Mouse (Mus musculus) right cerebral cortex, adult 2 months (tissue): ENCODE measurements around the gene Sirt2.

ENCODE experiments used
- DNase-seq, 2 experiments: peaks; one replicate each; pipeline ENCODE4 v3.0.0; 2021 to 2022; ENCODE audit warnings: low spot score in 2 of 2

Sirt2 gene

GRCm38 (mm10) chr7:28816201-28816600 lies 49.7 kb downstream of the Sirt2 start:
- no peak for DNase-seq

DNA sequence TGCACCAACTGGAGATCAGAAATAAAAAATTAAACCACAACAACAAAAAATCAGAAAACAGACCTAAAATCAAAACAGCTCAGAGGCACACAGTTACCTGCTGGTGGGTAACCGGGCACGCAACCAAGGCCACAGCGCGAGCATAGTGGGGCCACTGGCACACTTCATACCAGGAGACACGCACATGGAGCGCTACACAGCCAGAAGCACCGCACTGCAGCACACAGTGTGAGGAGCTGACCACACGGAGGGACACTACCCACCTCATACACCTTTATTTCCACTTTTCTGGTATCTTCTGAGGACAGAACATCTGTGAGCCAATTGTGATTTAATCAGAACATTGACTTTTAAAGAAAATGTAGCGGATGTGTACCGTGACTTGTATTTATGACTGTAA lies 50.4 kb downstream of the Sirt2 start:
- DNase-seq, result no peak

- no peak for DNase-seq
Measured at GRCm38 (mm10) chr7:28817524-28817923, 51.0 kb downstream of the Sirt2 start.

DNA sequence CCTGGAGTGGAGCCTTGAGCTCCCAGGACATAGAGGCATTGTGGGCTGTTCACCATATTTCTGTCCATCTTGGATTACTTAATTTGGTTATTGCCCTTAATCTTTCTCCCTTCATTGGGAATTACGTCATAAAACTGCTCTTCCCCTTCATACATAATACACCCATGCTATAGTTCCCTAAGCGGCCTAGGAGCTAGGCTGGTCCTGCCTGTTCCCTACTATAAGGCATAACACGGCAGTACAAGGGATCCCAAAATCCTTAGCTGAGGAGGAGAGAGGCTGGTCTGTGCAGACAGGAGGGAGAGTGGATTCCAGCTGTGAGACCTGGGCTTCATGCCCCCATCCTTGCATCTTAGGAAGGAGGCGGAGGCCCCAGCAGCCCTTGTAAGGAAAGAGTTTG lies 51.4 kb downstream of the Sirt2 start:
- DNase-seq, result no peak

- DNase-seq, result no peak
Measured at GRCm38 (mm10) chr7:28818436-28818835, 51.9 kb downstream of the Sirt2 start.

DNA sequence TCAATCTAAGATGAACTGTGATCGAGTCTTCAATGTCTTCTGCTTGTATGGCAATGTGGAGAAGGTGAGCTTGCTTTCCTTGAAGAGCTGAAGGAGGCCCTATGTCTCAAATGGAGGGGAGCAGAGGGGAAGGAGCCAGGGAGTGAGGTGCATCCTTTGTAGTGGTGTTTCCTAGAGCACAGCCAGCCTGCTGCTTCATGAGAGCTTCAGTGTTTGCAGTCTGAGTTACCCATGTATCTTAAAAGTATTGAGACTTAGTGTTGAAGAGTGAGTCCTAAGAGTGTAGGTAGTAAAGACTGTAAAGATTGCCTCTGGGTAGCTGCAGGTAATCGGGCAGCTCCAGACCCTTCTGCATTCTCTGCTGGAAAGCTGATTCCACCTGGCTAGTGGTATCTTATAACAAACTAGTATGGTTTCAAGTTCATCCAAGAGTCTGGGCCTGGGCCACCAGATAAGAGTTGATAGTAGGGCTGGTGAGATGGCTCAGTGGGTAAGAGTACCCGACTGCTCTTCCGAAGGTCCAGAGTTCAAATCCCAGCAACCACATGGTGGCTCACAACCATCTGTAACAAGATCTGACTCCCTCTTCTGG lies 52.4 kb downstream of the Sirt2 start:
- DNase-seq, result no peak

- no peak for DNase-seq
Measured at GRCm38 (mm10) chr7:28819571-28819970, 53.0 kb downstream of the Sirt2 start.

DNA sequence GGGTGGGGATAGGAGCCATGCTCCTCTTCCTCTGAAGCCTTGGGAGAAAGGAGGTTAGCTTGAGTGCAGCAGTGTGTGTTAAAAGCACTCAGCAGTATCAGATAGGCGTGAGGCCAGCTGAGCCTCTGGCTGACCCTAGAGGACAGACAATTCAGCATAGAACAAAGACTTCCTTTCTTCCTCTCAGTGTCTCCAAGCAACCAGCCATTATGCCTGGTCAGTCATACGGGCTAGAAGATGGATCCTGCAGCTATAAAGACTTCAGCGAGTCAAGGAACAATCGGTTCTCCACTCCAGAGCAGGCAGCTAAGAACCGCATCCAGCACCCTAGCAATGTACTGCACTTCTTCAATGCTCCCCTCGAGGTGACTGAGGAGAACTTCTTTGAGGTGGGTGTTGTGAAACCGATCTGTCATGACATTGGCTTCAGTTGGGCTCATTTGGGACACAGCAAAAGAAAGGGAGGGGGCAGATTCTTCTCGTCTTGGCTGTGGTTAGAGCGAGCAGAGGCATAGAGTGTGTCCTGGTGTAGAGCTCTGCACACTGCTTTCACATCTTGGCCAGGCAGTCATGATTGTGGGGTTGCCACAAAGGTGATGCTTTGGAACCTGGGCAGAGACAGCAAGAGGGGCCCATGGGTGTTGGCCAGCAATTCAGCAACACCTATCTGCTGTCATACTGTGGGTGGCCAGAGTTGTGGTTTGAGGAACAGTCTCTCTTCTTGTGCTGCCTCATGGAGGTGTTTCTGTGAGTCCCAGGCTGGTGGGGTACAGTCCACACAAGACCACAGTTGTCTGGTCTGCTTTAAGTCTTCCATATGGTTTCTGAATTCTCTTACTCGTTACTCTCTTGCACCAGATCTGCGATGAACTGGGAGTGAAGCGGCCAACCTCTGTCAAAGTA lies 54.1 kb downstream of the Sirt2 start:
- DNase-seq, result no peak

GRCm38 (mm10) chr7:28821261-28821831 lies 54.8 kb downstream of the Sirt2 start:
- DNase-seq, result peak; percentile 70 to 71

DNA sequence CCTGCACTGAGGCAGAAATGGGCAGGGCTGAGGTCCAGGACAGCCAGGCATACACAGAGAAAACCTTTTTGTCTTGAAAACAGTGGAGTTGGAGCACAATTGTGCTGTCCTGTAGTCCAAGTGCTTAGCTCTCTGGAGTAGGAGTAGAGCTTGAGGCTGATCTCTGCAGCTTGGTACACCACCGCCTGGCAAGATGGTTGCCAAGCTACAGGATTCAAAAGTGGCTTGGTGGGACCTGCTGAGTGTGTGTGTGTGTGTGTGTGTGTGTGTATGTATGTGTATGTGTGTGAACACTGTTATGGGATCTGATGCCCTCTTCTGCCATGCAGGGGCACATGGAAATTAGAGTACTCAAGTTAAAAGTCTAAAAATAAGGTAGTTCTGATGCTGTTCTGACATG lies 56.0 kb downstream of the Sirt2 start:
- DNase-seq, result no peak

- DNase-seq, result no peak
Measured at GRCm38 (mm10) chr7:28822993-28823903, 56.7 kb downstream of the Sirt2 start.

GRCm38 (mm10) chr7:28823932-28824331 lies 57.4 kb downstream of the Sirt2 start:
- no peak for DNase-seq

- peak; percentile 87 to 89 for DNase-seq
Measured at GRCm38 (mm10) chr7:28824941-28825685, 58.6 kb downstream of the Sirt2 start, which contains the start of gene Ech1. Ech1 (plus strand) TSS chr7:28825217.

GRCm38 (mm10) chr7:28825686-28826401 lies 59.3 kb downstream of the Sirt2 start:
- DNase-seq, result no peak

- no peak for DNase-seq
Measured at GRCm38 (mm10) chr7:28826402-28826772, 59.9 kb downstream of the Sirt2 start.

- DNase-seq, result peak; percentile 72 to 78
Measured at GRCm38 (mm10) chr7:28827338-28827737, 60.8 kb downstream of the Sirt2 start.

DNA sequence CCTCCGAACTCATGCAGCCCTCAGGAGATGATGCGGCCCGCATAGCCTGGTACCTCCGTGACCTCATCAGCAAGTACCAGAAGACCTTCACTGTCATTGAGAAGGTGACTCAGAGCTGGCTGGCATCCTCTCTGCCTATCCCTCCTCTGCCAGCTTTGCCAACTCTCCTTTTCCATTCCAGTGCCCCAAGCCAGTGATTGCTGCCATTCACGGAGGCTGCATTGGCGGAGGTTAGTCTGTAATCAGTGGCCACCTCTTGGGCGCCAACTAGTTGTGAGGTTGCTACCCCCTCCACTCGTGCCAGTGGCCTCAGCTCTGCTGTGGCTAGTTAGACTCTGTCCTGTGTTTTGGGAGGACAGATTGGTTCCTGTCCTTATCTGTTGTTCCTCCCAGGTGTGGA lies 63.3 kb downstream of the Sirt2 start:
- no peak for DNase-seq

DNA sequence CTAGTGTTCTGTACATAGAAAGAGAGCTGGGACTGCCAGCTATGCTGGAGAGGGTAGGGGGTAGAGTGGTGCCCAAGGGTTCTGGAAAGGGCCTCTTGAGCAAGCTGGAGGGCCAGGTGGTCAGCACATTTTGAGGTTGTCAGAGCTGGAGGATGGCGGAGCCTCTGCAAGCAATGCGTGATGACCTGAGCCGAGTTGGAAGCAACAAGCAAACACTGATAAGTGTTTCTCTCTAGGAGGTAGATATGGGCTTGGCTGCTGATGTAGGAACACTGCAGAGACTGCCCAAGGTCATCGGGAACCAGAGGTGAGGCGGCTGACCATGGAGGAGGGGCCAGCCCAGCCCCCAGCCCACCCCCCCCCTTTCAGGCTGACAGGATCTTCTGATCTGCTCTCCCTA lies 64.4 kb downstream of the Sirt2 start:
- DNase-seq, result no peak

- no peak for DNase-seq
Measured at GRCm38 (mm10) chr7:28831411-28832125, 65.0 kb downstream of the Sirt2 start.

GRCm38 (mm10) chr7:28832137-28832536 lies 65.6 kb downstream of the Sirt2 start:
- DNase-seq, result no peak
